Mouse (Mus musculus): ENCODE results near the gene BC055324. TPM values are rescaled to one million over a fixed set of nuclear protein-coding genes. Genes with fewer than 3 reads are reported as not detected.

BC055324 gene
- polyA plus RNA-seq, 1 experiment, result not detected

- 90% methylated on average over 1 of the region's 1 CpGs for WGBS
- Histone ChIP-seq H3K4me3 (ENCODE audit: insufficient read depth, low read depth, low read length) (no peak overlapping the region), H3K27ac (ENCODE audit: insufficient read depth, low read depth, low read length) (no peak overlapping the region), H3K4me1 (ENCODE audit: control insufficient read depth, insufficient read depth, low read length) (no peaks in the 10 kb centered on the region)
- TF ChIP-seq POLR2A (IDR thresholded peaks at IDR 0.05; ENCODE audit: insufficient read depth, low read depth, low read length) (no peak), CTCF (IDR thresholded peaks at IDR 0.05; ENCODE audit: insufficient read depth, low read depth, low read length) (no peak)
Observed at GRCm38 (mm10) chr1:163974471-163974870, 20.1 kb downstream of the BC055324 start.

GRCm38 (mm10) chr1:163964008-163964689, 30.4 kb downstream of the BC055324 start:
- H3K27ac ChIP-seq (ENCODE audit: insufficient read depth, low read depth, low read length), result no peak overlapping the region
- H3K4me3 ChIP-seq (ENCODE audit: insufficient read depth, low read depth, low read length), result no peak overlapping the region
- 89% methylated on average over 10 of the region's 10 CpGs for WGBS
- TF ChIP-seq POLR2A (IDR thresholded peaks at IDR 0.05; ENCODE audit: insufficient read depth, low read depth, low read length) (no peak), CTCF (IDR thresholded peaks at IDR 0.05; ENCODE audit: insufficient read depth, low read depth, low read length) (no peak)
- 0 out of 2 replicates have a peak, but pooled peaks cover 2% of the 10 kb centered on the region for H3K4me1 ChIP-seq (ENCODE audit: control insufficient read depth, insufficient read depth, low read length)

GRCm38 (mm10) chr1:163958036-163958435, 36.6 kb downstream of the BC055324 start:
- peaks cover 4% of the 10 kb centered on the region; the same call in 1 of the 2 replicates for H3K4me1 ChIP-seq (ENCODE audit: control insufficient read depth, insufficient read depth, low read length)
- TF ChIP-seq CTCF (IDR thresholded peaks at IDR 0.05; ENCODE audit: insufficient read depth, low read depth, low read length), result no peak
- TF ChIP-seq POLR2A (IDR thresholded peaks at IDR 0.05; ENCODE audit: insufficient read depth, low read depth, low read length), result no peak
- H3K4me3 ChIP-seq (ENCODE audit: insufficient read depth, low read depth, low read length), result no peak overlapping the region
- WGBS, result 80% methylated on average over 3 of the region's 3 CpGs
- H3K27ac ChIP-seq (ENCODE audit: insufficient read depth, low read depth, low read length), result no peak overlapping the region

- Histone ChIP-seq H3K4me3 (ENCODE audit: insufficient read depth, low read depth, low read length) (no peak overlapping the region), H3K27ac (ENCODE audit: insufficient read depth, low read depth, low read length) (no peak overlapping the region), H3K4me1 (ENCODE audit: control insufficient read depth, insufficient read depth, low read length) (peaks cover 2% of the 10 kb centered on the region; the same call in 1 of the 2 replicates)
- no peak for TF ChIP-seq POLR2A (IDR thresholded peaks at IDR 0.05; ENCODE audit: insufficient read depth, low read depth, low read length)
- no peak for TF ChIP-seq CTCF (IDR thresholded peaks at IDR 0.05; ENCODE audit: insufficient read depth, low read depth, low read length)
- WGBS, result 82% methylated on average over 2 of the region's 2 CpGs
Observed at GRCm38 (mm10) chr1:163953396-163953795, 41.2 kb downstream of the BC055324 start.

- TF ChIP-seq CTCF (IDR thresholded peaks at IDR 0.05; ENCODE audit: insufficient read depth, low read depth, low read length) (no peak), POLR2A (IDR thresholded peaks at IDR 0.05; ENCODE audit: insufficient read depth, low read depth, low read length) (no peak)
- Histone ChIP-seq H3K27ac (ENCODE audit: insufficient read depth, low read depth, low read length) (no peak overlapping the region), H3K4me1 (ENCODE audit: control insufficient read depth, insufficient read depth, low read length) (no peaks in the 10 kb centered on the region), H3K4me3 (ENCODE audit: insufficient read depth, low read depth, low read length) (no peak overlapping the region)
- WGBS, result 75% methylated on average over 6 of the region's 6 CpGs
Observed at GRCm38 (mm10) chr1:163942056-163942455, 52.5 kb downstream of the BC055324 start.

GRCm38 (mm10) chr1:163934591-163934990, 60.0 kb downstream of the BC055324 start:
- TF ChIP-seq POLR2A (IDR thresholded peaks at IDR 0.05; ENCODE audit: insufficient read depth, low read depth, low read length) (no peak), CTCF (IDR thresholded peaks at IDR 0.05; ENCODE audit: insufficient read depth, low read depth, low read length) (no peak)
- Histone ChIP-seq H3K4me3 (ENCODE audit: insufficient read depth, low read depth, low read length) (no peak overlapping the region), H3K4me1 (ENCODE audit: control insufficient read depth, insufficient read depth, low read length) (peaks cover 9% of the 10 kb centered on the region), H3K27ac (ENCODE audit: insufficient read depth, low read depth, low read length) (no peak overlapping the region)
- 86% methylated on average over 2 of the region's 2 CpGs for WGBS

GRCm38 (mm10) chr1:163931801-163932200, 62.8 kb downstream of the BC055324 start:
- no peak for TF ChIP-seq POLR2A (IDR thresholded peaks at IDR 0.05; ENCODE audit: insufficient read depth, low read depth, low read length)
- Histone ChIP-seq H3K4me1 (ENCODE audit: control insufficient read depth, insufficient read depth, low read length) (peaks cover 9% of the 10 kb centered on the region), H3K4me3 (ENCODE audit: insufficient read depth, low read depth, low read length) (no peak overlapping the region), H3K27ac (ENCODE audit: insufficient read depth, low read depth, low read length) (no peak overlapping the region)
- 87% methylated on average over 8 of the region's 8 CpGs for WGBS

GRCm38 (mm10) chr1:163930458-163930794, 64.2 kb downstream of the BC055324 start:
- H3K27ac ChIP-seq (ENCODE audit: insufficient read depth, low read depth, low read length), result no peak overlapping the region
- WGBS, result 5% methylated on average over 12 of the region's 12 CpGs
- no peak for TF ChIP-seq POLR2A (IDR thresholded peaks at IDR 0.05; ENCODE audit: insufficient read depth, low read depth, low read length)
- TF ChIP-seq CTCF (IDR thresholded peaks at IDR 0.05; ENCODE audit: insufficient read depth, low read depth, low read length), result no peak
- H3K4me1 ChIP-seq (ENCODE audit: control insufficient read depth, insufficient read depth, low read length), result peaks cover 9% of the 10 kb centered on the region
- H3K4me3 ChIP-seq (ENCODE audit: insufficient read depth, low read depth, low read length), result peak overlapping the region; percentile 96

GRCm38 (mm10) chr1:163929636-163930457, 64.7 kb downstream of the BC055324 start:
- H3K4me1 ChIP-seq (ENCODE audit: control insufficient read depth, insufficient read depth, low read length), result peaks cover 9% of the 10 kb centered on the region
- TF ChIP-seq POLR2A (IDR thresholded peaks at IDR 0.05; ENCODE audit: insufficient read depth, low read depth, low read length) (peak; percentile 38), CTCF (IDR thresholded peaks at IDR 0.05; ENCODE audit: insufficient read depth, low read depth, low read length) (no peak)
- H3K27ac ChIP-seq (ENCODE audit: insufficient read depth, low read depth, low read length), result peak overlapping the region; percentile 92
- WGBS, result under 1% methylated on average over 77 of the region's 77 CpGs
- H3K4me3 ChIP-seq (ENCODE audit: insufficient read depth, low read depth, low read length), result peak overlapping the region; percentile 96
